Mouse (Mus musculus) bone marrow, adult 2 months (tissue): ENCODE measurements around the gene Tmem268. TPM values are rescaled to one million over a fixed set of nuclear protein-coding genes. Genes with fewer than 3 reads are reported as not detected.

Experiments
- H3K27ac ChIP-seq: fragments of 200-500 bp; 2 replicates; pipeline ENCODE4 v1.5.1; 2012; ENCODE audit warnings: low read depth, mild to moderate bottlenecking, control low read depth, inconsistent platforms, low read length; ENCODE audit not compliant: control insufficient read depth, poor library complexity, insufficient read depth
- H3K4me1 ChIP-seq: fragments of 200-500 bp; 2 replicates; pipeline ENCODE4 v1.6.1; 2011; ENCODE audit warnings: low read length; ENCODE audit not compliant: control insufficient read depth, insufficient read depth
- H3K4me3 ChIP-seq: fragments of 200-500 bp; replicated peaks from 2 replicates; pipeline ENCODE3; 2011; ENCODE audit warnings: mild to moderate bottlenecking, low read depth, low read length, control low read depth; ENCODE audit not compliant: control insufficient read depth
- CTCF ChIP-seq: fragments of 200-500 bp; IDR thresholded peaks from 2 replicates; pipeline ENCODE4 v1.5.1; 2011; ENCODE audit warnings: low read length, control low read depth; ENCODE audit not compliant: control insufficient read depth, insufficient read depth
- POLR2A ChIP-seq: fragments of 200-500 bp; IDR thresholded peaks from 2 replicates; pipeline ENCODE4 v1.6.1; 2011; ENCODE audit warnings: low read depth, mild to moderate bottlenecking, control low read depth, low read length, borderline replicate concordance; ENCODE audit not compliant: control insufficient read depth
- WGBS: fragments of 180-500 bp; shearing (Covaris S2); methylation state at CpG from one replicate; pipeline ENCODE4 v1.1.7; 2018; 5-methylcytosine and 5-hydroxymethylcytosine counted together
- polyA plus RNA-seq: library from polyadenylated mRNA; stranded (reverse); fragments of >200 nt; gene quantifications from 2 replicates; pipeline ENCODE4 v1.2.4, GENCODE M21; 2011; ENCODE audit warnings: low replicate concordance; ENCODE audit not compliant: missing spikeins, insufficient read depth, insufficient read length

Gene Tmem268
- polyA plus RNA-seq, 1 experiment = 8.5 TPM

DNA sequence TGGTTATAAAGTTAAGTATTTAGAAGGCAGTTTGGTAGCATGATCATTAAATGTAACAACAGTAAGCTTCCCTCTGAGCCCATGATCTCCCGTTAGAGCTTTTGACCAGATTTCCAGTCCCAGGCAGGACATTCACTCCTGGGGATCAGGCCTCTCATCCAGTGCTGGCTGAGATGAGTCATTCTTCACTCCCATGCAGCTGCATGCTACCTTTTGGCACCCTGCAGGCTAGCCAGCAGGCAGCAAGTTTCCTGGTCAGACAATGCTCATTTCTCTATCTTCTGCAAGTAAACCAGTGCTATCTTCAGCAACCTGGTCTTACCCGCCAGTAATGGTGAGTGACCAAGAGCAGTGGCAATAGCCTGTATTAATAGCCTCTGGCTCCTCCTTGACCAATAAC is 74.6 kb downstream of the Tmem268 start:
- WGBS = 83% methylated on average over 2 of the region's 2 CpGs
- Histone ChIP-seq H3K27ac (no peak overlapping the region), H3K4me1 (peaks cover 2% of the 10 kb centered on the region; the same call in 1 of the 2 replicates), H3K4me3 (no peak overlapping the region)
- TF ChIP-seq CTCF = no peak
- TF ChIP-seq POLR2A = no peak

Other genes starting within 250 kb of the Tmem268 start
- gene Orm1, start 214.2 kb upstream of the Tmem268 start, polyA plus RNA-seq = 13.2 and 43.2 TPM in 2 replicates
- not detected in 2 replicates for gene Orm3, start 202.6 kb upstream of the Tmem268 start, polyA plus RNA-seq
- not detected in 2 replicates for gene Orm2, start 196.3 kb upstream of the Tmem268 start, polyA plus RNA-seq
- 34.5 and 61.0 TPM in 2 replicates for gene Akna, start 155.4 kb upstream of the Tmem268 start, polyA plus RNA-seq
- 1.6 and 13.0 TPM in 2 replicates for gene Whrn, start 62.8 kb upstream of the Tmem268 start, polyA plus RNA-seq
- 79.7 and 87.6 TPM in 2 replicates for gene Atp6v1g1, start 14.0 kb upstream of the Tmem268 start, polyA plus RNA-seq
- gene Gm11213, start 46.5 kb downstream of the Tmem268 start, polyA plus RNA-seq = not detected in 2 replicates
- gene Tex48, start 63.6 kb downstream of the Tmem268 start, polyA plus RNA-seq = not detected in 2 replicates
- gene Gm11214, start 104.6 kb downstream of the Tmem268 start, polyA plus RNA-seq = not detected in 2 replicates
- gene Tnfsf15, start 186.3 kb downstream of the Tmem268 start, polyA plus RNA-seq = not detected in 2 replicates